In genomic region chr5:140720773-140721172, GRCm38 (mm10) we compare ENCODE assay signal across 16 mouse cellular contexts.
"Had no signal": no experiment of that assay in that cellular context is flagged by ENCODE, and none has a peak within 500 bp of the region (broad histone marks: within the 10 kb centered on the region; RNA-seq: fewer than 3 reads in every experiment).

No protein-coding gene starts in this region.

- H3K4me1 ChIP-seq: midbrain, embryonic 10.5 days; stomach, embryonic 15.5 days had no signal

- H3K4me3 ChIP-seq: midbrain, embryonic 10.5 days; midbrain, embryonic 12.5 days; myocyte; neural tube, embryonic 13.5 days; stomach, embryonic 15.5 days had no signal

- H3K27ac ChIP-seq: liver, embryonic 14.5 days; midbrain, embryonic 10.5 days; midbrain, embryonic 12.5 days; neural tube, embryonic 13.5 days; stomach, embryonic 15.5 days; stomach, postnatal 0 days had no signal

- H3K27me3 ChIP-seq: midbrain, embryonic 12.5 days; neural tube, embryonic 13.5 days; stomach, embryonic 15.5 days had no signal

- DNase-seq: lung, adult 18-20 months; lung, embryonic 14.5 days; lung, postnatal 10 days; lung, postnatal 4 days; midbrain, embryonic 14.5 days; right cerebral cortex, postnatal 14 days; thymus, adult 2 months; thymus, postnatal 25 days; thymus, postnatal 4 days had no signal

- H3K9me3 ChIP-seq: midbrain, embryonic 10.5 days; midbrain, embryonic 12.5 days; stomach, embryonic 15.5 days had no signal
